Mouse (Mus musculus) left cerebral cortex, postnatal 14 days (tissue): ENCODE results near the gene Gpr107. TPM values are rescaled to one million over a fixed set of nuclear protein-coding genes. Genes with fewer than 3 reads are reported as not detected.
A peak's percentile ranks its signal among the peaks of the same experiment; 100 is the strongest.

Experiments used
- DNase-seq, 2 experiments: peaks; one replicate each; pipeline ENCODE4 v3.0.0; 2021 to 2022; ENCODE audit warnings: low spot score in 2 of 2, mixed read lengths in 1 of 2
- intact Hi-C: fragments of 180-260 bp; cut with DNase I; formaldehyde crosslinking; loops from one replicate; pipeline ENCODE4 v1.15.1; 2025
- total RNA-seq, 2 experiments: library from RNA; stranded (reverse); gene quantifications; 2 replicates each; pipeline ENCODE4 v1.2.3; 2021

Gene Gpr107
- total RNA-seq, 2 experiments from 2014 or later, result 51.1 to 52.3 TPM

DNA sequence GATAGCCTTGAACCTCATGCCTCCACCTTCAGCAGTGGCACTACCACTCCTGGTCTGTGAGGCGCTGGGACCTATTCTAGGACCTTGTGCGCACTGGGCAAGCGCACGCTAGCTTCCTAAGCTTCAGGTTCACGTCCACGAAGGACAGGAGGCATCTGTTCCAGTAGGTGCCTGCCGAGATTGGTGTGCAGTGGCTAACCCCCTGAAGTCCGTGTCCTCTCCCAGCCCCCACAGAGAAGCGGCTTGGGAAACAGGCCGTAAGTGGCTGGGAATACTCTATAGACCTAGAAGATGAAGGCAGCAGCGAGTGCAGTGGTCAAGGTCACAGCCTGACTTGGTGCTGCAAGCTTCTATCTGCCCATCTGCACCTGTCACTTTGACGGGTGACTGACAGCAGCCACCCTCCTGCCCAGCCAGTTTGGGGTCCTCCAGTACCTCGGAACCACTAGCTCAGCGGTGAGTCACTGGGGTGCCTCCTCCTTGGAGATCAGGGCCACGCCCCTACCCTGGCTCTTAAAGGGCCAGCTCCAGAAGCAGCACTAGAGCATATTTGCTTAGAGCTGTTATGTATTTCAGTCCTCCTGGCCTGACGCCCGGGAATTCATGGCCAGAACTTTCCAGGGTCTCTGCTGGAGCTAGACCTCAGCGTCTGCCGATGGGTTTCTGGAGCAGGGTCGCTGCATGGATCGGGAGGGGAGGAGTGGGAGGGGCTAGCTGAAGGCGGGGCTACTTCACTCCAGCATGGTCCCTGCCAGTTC lies 106.7 kb downstream of the Gpr107 start:
- DNase-seq, result peak; percentile 77 to 82
- intact Hi-C loops, result no loop called here

DNA sequence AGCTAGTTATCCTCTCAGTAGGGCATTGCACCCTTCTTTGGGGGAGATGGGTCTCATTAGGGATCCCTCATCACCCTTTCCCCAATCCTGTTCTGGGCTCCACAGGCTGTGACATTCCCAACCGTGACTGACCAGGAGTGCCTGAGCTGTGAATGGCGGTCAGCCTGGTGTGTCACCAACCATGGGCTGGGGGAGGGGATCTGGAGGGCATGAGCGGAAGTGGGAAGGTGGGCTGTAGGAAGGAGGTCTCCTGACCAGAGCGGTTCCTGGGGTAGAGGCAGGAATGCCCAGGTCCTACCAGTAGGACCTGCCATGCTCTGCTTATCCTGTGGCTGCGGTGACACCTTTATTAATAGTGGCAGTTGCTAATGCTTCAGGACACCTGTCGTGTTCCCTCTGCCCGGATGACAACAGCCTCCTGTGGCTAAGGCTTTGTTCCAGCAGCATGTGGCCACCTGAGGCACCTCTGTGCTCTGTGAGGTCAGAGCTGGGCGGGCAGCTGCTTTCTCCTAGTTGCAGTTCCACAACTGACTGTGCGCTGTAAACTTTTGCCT lies 107.3 kb downstream of the Gpr107 start:
- intact Hi-C loops, result no loop called here

DNA sequence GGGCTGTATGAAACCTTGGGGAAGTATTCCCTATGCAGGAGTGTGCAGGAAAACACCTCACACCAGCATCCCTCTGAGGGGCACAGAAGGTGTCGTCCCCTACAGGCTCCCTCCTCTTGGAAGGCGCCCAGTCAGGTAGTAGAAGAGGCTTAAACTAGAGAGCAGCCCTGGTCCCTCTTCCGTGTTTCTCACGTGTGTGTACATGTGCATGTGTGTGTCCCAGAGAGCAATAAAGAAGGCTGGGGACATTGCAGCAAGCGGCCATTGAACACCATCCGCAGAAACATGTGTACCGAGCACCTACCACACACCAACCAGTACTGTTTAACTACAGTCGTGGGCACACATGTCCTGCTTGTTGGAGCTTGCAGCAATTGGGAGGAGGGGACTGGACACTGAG lies 108.4 kb downstream of the Gpr107 start:
- intact Hi-C loops, result no loop called here
- DNase-seq, result no peak

More for the DNA sequence above, 107.3 kb downstream of the Gpr107 start:
- no peak for DNase-seq

DNA sequence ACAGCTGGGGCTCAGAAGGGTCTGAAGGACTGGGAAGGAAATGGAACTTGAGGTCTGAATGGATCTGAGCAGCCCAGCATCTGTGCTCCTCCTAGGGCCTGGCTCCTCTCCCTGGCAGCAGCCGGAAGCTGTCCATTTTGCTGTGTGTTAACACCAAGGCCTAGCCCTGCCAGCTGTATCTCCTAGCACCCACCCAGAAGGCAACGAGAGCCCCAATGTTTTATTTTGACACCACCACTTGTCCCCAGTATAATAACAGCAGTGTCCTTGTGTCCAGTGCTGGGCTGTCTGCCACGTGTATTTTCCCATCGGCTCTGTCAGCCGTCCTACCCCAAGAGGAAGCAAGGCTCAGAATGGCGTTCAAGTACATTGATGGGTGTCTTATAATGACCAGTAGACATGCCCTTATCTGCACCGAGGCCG lies 110.9 kb downstream of the Gpr107 start:
- DNase-seq, result peak; percentile 42 to 74
- intact Hi-C loops, result no loop called here

- DNase-seq, result peak; percentile 87 to 95
- intact Hi-C loops, result no loop called here
Observed at GRCm38 (mm10) chr2:31263746-31264378, 111.7 kb downstream of the Gpr107 start.

DNA sequence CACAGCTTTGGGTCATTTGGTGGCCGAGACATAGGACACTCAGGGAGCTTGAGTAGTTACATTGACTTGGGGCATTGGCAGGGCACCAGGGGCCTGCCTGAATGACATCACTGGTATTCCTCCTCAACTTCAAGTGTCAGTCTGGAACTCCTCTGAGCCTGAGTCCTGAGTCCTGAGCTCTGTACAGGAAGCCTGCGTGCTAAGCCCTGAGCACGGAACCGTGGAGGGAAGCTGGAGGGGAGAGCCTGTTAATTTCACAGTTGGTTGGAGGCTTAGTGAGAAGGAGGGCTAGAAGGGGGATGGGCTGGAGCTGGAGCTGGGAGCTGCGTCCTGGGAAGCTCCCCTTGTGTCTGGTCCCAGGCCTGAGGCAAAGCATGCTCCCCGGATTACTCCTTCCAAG lies 115.3 kb downstream of the Gpr107 start:
- intact Hi-C loops, result no loop called here
- no peak for DNase-seq

Other genes starting within 250 kb of the Gpr107 start
- gene Ptges, start 222.5 kb upstream of the Gpr107 start, total RNA-seq, result 1 to 10 TPM; 3.8 to 4.9 TPM
- gene Tor1b, start 199.4 kb upstream of the Gpr107 start, total RNA-seq, result 10 to 100 TPM; 31.6 to 34.6 TPM
- gene Tor1a, start 184.4 kb upstream of the Gpr107 start, total RNA-seq, result 10 to 100 TPM; 42.6 to 45.7 TPM
- gene BC005624, start 170.1 kb upstream of the Gpr107 start, total RNA-seq, result 10 to 100 TPM; 56.9 TPM
- gene Usp20, start 170.0 kb upstream of the Gpr107 start, total RNA-seq, result 10 to 100 TPM; 60.5 to 66.1 TPM
- 10 to 100 TPM; 73.0 to 74.2 TPM for gene Fnbp1, start 10.3 kb upstream of the Gpr107 start, total RNA-seq
- 100 to 1,000 TPM; 159 to 160 TPM for gene Ncs1, start 93.5 kb downstream of the Gpr107 start, total RNA-seq
- under 1 TPM; 0.32 to 0.62 TPM for gene Hmcn2, start 162.1 kb downstream of the Gpr107 start, total RNA-seq